Mouse (Mus musculus): Measurements from ENCODE around the gene 2210011C24Rik. TPM values are rescaled to one million over a fixed set of nuclear protein-coding genes. Genes with fewer than 3 reads are reported as not detected.

2210011C24Rik gene
- 0.22 and 3.9 TPM in 2 replicates for polyA plus RNA-seq (2012; ENCODE audit: low replicate concordance)

DNA sequence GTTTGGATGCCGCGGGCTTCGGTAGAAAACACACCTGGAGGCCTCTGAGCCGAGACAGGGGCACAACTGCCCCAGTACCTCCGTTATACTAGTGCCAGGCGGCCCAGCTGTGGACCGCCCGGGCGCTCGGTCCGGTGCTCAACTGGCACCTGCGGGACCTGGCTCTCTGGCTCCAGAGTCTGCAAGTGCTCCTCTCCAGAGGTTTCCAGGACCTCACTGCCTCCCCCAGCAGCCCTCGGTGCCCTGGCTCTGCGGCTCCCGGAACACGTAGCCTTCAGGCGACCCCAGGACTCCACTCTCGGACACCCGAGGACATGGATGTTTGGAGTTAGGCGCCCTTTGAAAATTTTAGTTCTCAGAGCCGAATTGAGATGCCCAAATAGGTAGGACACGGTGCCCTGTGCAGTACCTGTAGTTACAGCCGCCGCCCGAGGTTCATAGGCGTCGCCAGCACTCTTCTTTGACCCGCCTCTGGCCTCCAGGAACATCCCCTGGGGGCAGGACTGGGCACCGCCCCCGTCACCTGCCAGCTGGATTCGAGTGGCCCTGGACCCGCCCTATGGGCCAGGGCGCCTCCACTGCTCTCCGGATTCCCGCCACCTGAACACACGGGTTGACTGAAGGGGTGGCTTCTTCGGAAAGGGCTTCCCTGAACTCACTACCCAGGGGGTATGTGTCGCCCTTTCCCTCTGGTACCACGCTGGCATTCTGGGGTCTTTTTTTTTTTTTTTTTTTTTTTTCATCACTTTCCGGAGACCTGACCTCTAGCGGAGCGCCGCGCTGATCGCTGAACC is at the start of gene 2210011C24Rik:
2210011C24Rik (minus strand) TSS at position 467 of the 794 bp plus-strand sequence.

DNA sequence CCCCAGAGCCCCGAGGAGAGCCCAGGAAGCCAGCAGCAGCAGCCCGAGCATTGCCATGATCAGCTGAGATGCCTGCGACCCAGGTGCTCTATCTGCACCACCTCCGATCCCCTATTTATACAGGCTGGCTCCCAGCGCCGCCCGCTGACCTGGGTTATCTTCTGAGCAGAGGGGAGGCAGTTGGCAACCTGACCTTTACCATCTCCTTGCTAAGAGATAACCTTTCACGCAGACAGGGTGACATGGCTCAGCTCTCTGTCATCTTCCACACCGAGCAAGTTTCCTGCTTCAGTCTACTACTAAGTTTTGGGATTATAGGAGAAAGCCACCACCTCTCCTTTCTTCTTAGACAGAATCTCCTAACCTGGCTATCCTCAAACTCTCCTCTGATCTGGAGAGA is 32.9 kb upstream of the 2210011C24Rik start, which contains the start of gene Rln3:
Rln3 (minus strand) TSS at position 101 of the 400 bp plus-strand sequence.

DNA sequence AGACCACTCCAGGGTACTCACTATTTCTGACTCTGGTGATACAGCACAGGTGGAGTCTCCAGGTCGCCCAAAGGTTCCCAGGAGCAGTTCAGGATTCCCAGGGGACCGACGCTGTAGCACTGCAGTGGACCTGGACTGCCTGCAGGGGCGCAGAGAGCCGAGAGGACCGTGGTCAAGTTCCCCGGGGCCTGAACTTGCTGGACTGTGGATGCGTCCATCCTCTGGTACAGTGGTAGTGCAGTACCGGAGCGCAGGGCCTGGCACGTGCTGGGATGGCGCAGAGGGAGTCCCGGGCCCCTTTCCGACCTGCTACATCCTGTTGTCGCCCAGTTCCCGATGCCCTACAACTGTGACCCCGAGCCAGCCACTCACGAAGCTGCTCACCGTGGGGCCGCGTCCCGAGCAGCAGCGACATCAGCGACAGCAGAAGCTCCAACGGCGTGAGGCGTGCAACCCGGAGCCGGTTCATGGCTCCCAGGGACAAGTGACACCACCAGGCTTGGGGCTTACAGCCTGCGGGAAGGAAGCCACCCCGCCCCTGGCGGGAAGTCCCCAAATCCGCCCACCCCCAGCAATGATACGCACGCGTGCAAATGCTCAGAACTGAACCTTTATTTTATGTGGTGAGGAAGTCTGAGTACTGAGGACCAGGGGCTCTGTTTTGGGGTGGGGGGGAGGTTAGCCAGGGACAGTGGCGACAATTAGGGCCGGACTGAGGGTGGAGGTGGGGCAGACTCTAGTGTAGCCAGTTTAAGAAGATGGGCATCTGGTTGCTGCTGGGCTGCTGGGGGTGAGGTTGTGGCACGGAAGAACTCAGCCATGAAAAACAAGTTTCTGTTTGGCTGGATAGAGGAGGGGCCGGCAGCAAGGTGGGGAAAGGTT is 30.3 kb upstream of the 2210011C24Rik start, which contains the start of gene Il27ra:
Il27ra (minus strand) TSS at position 524 of the 882 bp plus-strand sequence.

DNA sequence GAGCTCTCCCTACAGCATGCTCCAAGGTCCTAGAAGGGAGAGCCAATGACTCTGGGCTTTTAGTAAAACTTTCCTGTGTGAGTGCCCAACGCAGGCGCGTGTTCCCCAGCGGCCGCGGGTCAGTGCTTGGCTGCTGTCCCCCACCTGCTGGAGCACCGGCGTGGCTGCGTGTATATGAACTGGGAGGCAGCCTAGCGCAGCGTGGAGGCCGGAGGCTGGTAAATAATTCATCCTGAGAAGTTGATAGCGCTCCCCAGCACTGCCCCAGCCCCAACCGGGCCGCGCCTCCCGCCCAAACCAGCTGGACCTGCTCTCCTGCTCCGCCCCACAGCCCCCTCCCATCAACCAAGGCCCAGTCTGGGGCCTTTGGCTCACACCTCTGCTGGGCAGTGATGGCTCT is 9.1 kb upstream of the 2210011C24Rik start, which contains the start of gene Palm3:
Palm3 (plus strand) TSS at position 376 of the 400 bp plus-strand sequence.

DNA sequence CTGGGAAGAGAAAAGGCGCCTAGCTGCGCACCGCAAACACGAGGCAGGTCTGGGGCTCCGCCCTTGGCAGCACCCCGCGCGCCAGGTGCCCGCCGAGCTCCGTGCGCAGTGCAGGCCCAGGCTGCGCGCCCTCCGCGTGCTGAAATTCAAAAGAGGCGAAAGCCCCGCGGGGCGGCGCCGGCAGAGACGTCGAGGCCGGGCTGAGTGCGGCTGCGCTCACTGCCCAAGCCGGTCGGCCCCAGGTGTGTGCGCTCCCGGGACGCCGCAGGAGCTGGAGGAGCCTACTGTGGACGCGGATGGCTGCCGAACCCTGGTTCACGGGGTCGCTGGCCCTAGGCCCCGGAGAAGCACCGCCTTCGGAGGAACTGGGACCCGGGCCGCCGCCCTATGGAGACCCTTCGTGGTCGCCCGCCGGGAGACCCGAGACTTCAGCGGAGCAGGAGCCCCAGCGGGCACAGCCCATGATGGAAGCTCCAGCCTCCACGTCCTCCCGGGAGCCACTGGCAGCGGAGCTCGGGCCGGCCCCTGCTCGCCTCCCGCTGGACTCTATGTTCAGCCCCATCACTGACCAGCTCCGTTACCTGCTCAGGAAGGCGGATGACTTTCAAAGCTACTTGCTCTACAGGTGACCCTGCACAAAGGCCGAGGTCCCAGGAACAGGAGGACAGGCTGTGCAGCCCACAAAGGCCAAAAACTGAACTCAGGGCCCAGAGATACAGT is 10.5 kb downstream of the 2210011C24Rik start, which contains the start of gene 1700067K01Rik:
1700067K01Rik (plus strand) TSS at position 222 of the 720 bp plus-strand sequence.

DNA sequence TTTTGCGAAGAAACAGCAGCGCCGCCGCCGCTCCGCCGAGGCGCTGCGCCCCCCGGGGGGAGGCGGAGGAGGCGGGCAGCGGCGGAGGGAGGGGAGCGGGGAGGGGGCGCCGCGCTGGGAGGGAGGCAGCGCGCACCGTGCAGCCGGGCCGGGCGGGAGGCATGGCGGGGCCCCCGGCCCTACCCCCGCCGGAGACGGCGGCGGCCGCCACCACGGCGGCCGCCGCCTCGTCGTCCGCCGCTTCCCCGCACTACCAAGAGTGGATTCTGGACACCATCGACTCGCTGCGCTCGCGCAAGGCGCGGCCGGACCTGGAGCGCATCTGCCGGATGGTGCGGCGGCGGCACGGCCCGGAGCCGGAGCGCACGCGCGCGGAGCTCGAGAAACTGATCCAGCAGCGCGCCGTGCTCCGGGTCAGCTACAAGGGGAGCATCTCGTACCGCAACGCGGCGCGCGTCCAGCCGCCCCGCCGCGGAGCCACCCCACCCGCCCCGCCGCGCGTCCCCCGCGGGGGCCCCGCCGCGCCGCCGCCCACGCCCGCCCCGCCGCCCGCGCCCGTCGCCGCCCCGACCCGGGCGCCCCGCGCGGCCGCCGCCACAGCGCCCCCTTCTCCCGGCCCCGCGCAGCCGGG is 14.3 kb downstream of the 2210011C24Rik start, which contains the start of gene Samd1:
Samd1 (plus strand) TSS at position 162 of the 631 bp plus-strand sequence.

DNA sequence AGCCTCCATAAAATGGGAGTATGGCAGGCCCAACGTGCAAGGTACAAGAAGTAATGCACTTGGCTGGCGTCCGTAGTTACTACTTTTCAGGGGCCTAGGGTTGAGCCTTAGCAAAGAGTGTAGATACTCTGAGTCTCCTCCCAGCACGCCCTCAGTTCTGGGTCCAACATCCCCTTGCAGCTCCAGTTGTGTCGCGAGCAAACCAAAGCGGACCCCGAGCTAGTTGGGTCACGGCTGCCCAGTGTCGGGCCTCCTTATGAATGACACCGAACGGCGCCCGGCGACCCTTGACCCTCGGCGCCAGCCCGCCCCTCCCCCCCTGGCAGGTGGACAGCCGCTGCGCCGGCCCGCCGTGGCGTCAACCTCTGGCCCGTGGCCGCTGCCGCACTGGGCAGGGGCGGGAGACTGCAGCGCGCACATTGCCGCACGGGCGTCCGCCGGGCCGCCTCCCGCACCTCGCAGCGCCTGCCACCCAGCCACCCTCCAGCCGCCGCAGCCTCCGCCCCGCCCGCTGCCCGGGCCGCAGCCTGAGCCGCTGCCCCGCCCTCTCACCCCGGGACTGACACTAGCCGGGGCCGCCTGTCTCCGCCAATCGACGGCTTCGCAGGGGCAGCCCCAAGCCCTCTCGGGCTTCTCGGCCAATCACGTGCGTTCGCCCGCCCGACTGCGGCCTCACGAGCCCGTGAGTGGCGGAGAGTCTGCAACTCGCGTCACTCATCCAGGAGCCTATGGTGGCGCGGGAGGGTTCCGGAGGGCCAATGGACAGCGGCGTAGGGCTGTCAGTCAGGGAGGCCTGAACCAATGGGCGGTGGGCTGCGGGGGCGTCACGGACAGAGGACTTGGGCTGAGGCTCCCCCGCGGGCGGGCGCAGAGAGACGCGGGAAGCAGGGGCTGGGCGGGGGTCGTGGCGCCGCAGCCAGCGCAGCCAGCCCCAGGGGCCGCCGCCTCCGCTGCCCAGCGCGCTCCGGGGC is 39.5 kb downstream of the 2210011C24Rik start, which contains the start of gene Prkaca:
Prkaca (plus strand) TSS at position 844 of the 971 bp plus-strand sequence.

Other genes with a start within 250 kb of the 2210011C24Rik start
- 9.4 and 20.9 TPM in 2 replicates for gene Adgrl1, start 112.1 kb downstream of the 2210011C24Rik start, polyA plus RNA-seq (2012; ENCODE audit: low replicate concordance)
- gene Gm10644, start 57.0 kb downstream of the 2210011C24Rik start, polyA plus RNA-seq (2012; ENCODE audit: low replicate concordance): 0.90 and 1.4 TPM in 2 replicates
- gene Asf1b, start 56.7 kb downstream of the 2210011C24Rik start, polyA plus RNA-seq (2012; ENCODE audit: low replicate concordance): 5.2 and 56.2 TPM in 2 replicates
- 22.7 and 25.1 TPM in 2 replicates for gene Prkaca, start 39.2 kb downstream of the 2210011C24Rik start, polyA plus RNA-seq (2012; ENCODE audit: low replicate concordance)
- gene Samd1, start 14.5 kb downstream of the 2210011C24Rik start, polyA plus RNA-seq (2012; ENCODE audit: low replicate concordance): 77.6 and 95.6 TPM in 2 replicates
- 0.76 and 0.78 TPM in 2 replicates for gene 1700067K01Rik, start 10.7 kb downstream of the 2210011C24Rik start, polyA plus RNA-seq (2012; ENCODE audit: low replicate concordance)
- gene Palm3, start 9.3 kb upstream of the 2210011C24Rik start, polyA plus RNA-seq (2012; ENCODE audit: low replicate concordance): 0.13 and 0.14 TPM in 2 replicates
- 67.1 and 69.8 TPM in 2 replicates for gene Il27ra, start 30.4 kb upstream of the 2210011C24Rik start, polyA plus RNA-seq (2012; ENCODE audit: low replicate concordance)
- gene Rln3, start 32.8 kb upstream of the 2210011C24Rik start, polyA plus RNA-seq (2012; ENCODE audit: low replicate concordance): 3.7 and 4.7 TPM in 2 replicates
- 0.11 and 0.15 TPM in 2 replicates for gene Gm10643, start 53.0 kb upstream of the 2210011C24Rik start, polyA plus RNA-seq (2012; ENCODE audit: low replicate concordance)
- gene Rfx1, start 54.7 kb upstream of the 2210011C24Rik start, polyA plus RNA-seq (2012; ENCODE audit: low replicate concordance): 87.3 and 149 TPM in 2 replicates
- gene Dcaf15, start 92.6 kb upstream of the 2210011C24Rik start, polyA plus RNA-seq (2012; ENCODE audit: low replicate concordance): 61.7 and 152 TPM in 2 replicates
- 15.7 and 34.9 TPM in 2 replicates for gene Podnl1, start 113.8 kb upstream of the 2210011C24Rik start, polyA plus RNA-seq (2012; ENCODE audit: low replicate concordance)
- gene Cc2d1a, start 135.8 kb upstream of the 2210011C24Rik start, polyA plus RNA-seq (2012; ENCODE audit: low replicate concordance): 37.2 and 82.2 TPM in 2 replicates
- 1.4 and 1.5 TPM in 2 replicates for gene 4930432K21Rik, start 135.9 kb upstream of the 2210011C24Rik start, polyA plus RNA-seq (2012; ENCODE audit: low replicate concordance)
- gene Nanos3, start 173.0 kb upstream of the 2210011C24Rik start, polyA plus RNA-seq (2012; ENCODE audit: low replicate concordance): 0.42 and 0.59 TPM in 2 replicates
- 18.1 and 26.1 TPM in 2 replicates for gene Zswim4, start 224.9 kb upstream of the 2210011C24Rik start, polyA plus RNA-seq (2012; ENCODE audit: low replicate concordance)
- 192 and 194 TPM in 2 replicates for gene D8Ertd738e, start 237.5 kb upstream of the 2210011C24Rik start, polyA plus RNA-seq (2012; ENCODE audit: low replicate concordance)
- 25.3 and 68.4 TPM in 2 replicates for gene Mri1, start 245.2 kb upstream of the 2210011C24Rik start, polyA plus RNA-seq (2012; ENCODE audit: low replicate concordance)